Mouse (Mus musculus): ENCODE data around the gene C2cd5. TPM values are rescaled to one million over a fixed set of nuclear protein-coding genes. Genes with fewer than 3 reads are reported as not detected.
"Not testable (repeated sequence)": the region's sequence is repeated elsewhere in the genome, so short reads cannot be mapped to it uniquely, and the experiment has no call there.

The C2cd5 gene
- total RNA-seq, 2 experiments from 2014 or later: 38.1 to 65.3 TPM

DNA sequence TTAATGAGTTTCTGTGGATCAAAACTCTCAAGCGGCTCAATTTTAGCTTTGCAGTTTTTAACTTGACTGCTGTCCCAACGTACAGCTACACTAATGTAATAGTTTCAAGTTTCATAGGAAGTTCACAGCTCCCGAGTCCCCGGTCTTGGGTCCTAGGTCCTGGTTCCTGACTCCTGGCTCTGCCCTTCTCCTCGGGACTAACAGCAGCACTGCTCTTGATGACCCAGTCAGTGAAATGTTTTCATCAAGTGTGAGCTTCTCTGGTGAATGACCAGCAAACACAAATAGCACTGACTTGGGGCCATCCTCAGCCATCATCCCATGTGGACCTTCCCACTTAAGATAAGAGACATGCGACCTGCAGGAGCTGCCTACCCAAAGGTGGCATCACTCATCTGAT is 111.7 kb downstream of the C2cd5 start:
- no peak for ATAC-seq (replicated peaks; ENCODE audit: poor library complexity)

DNA sequence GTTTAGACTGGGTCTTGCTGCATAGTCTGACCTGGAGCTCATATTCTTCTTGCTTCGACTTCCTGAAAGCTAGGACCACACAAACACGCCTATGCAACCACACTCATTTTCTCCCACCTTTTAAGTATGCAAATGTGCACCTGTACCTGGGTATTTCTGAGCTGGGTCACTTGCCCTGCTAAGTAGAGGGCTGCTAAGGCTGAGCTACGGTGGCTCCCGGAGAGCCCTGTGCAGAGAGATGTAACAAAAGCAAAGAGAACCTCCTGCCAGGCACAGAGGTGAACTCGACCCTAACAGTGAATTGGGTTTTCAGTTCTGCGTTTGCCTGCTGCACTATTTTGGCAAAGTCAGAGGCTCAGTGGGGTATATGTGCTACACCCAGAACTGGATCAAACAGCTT is 112.3 kb downstream of the C2cd5 start:
- ATAC-seq (replicated peaks; ENCODE audit: poor library complexity): no peak

DNA sequence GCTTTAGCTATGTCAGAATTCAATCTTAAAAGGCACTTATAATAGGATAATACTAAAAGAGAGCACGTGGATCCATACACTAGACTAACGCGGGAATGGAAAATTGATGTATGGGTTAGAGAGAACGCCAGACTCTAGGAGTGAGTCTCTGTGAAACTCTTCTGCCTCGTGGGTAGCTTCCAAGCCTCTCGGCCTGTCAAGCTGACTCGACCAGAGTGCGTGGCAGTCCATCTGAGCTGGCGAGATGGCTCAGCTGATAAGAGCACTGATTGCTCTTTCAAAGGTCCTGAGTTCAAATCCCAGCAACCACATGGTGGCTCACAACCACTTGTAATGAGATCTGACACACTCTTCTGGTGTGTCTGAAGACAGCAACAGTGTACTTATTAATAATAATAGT is 113.2 kb downstream of the C2cd5 start:
- ATAC-seq (replicated peaks; ENCODE audit: poor library complexity): not testable (repeated sequence)

DNA sequence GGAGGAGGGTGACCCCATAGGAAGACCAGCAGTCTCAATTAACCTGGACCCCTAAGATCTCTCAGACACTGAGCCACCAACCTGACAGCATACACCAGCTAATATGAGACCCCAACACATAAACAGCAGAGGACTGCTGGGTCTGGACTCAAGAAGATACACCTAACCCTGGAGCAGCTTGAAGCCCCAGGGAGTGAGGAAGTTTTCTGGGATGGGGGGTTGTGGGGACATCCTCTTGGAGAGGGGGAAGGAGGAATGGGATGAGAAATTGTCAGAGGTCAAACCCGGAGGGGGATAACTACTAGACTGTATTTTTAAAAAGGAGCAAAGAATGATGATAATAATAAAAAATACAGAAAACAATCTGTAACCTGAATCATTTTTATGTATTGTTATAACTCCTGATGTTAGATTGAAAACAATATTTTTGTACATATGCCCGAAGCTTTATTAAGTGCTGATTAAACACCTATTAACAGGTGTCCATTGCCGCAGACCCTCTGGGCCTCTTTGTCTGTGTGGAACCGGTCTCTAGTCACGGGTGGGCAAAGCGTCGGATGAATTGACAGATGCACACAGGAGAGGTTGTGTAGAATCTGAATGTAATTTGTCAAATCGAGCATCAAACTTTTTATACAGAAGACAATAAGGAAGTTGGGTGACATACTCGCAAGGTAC is 114.2 kb downstream of the C2cd5 start:
- ATAC-seq (replicated peaks; ENCODE audit: poor library complexity): not testable (repeated sequence)

DNA sequence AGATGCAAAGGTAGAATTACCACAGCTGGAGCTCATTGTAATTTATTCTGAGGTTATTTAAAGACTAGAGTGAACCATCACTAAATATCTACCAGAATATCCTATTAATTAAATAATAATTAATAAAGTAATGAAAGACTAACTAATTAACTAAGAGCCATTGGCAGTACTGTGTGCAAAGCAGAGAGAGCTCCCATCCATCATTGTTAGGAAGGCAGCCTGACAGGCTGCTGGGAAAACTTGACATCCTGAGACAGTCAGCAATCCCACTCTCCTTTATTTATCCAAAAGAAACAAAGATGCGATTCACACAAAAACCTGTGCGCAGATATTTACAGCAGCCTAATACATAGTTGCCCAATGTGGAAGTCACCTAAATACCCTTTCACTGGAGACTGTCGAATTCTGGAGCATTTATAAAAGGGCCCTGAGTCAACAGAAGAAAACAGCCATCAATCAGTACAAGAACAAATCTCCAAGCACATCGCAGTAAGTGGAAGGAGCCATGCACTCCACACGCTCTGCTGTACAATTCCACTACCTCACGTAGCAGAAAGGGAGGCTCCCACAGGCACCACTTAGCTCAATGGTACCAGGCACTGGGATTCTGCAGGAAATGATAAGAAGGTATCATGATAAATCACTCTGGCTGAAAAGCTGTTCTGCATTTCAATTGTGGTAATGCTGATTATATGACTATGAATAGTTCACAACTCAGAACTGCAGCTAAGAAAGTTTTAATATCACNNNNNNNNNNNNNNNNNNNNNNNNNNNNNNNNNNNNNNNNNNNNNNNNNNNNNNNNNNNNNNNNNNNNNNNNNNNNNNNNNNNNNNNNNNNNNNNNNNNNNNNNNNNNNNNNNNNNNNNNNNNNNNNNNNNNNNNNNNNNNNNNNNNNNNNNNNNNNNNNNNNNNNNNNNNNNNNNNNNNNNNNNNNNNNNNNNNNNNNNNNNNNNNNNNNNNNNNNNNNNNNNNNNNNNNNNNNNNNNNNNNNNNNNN is 120.0 kb downstream of the C2cd5 start:
- ATAC-seq (replicated peaks; ENCODE audit: poor library complexity): peak; percentile 60

DNA sequence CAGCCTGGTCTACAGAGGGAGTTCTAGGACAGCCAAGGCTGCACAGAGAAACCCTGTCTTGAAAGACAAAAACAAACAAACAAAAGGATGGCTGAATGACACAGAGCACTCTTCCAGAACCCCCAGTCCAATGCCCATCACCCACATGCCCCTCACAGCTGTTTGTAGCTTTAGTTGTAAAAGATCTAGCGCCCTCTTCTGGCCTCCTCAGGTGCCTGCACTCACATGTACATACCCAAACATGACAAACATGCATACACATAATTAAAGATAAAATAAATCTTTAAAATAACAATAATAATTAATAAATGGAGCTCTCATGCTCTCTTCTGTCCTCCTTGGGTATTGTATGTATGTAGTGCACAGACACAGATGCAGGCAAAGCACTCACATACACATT is 122.7 kb downstream of the C2cd5 start:
- no peak for ATAC-seq (replicated peaks; ENCODE audit: poor library complexity)

DNA sequence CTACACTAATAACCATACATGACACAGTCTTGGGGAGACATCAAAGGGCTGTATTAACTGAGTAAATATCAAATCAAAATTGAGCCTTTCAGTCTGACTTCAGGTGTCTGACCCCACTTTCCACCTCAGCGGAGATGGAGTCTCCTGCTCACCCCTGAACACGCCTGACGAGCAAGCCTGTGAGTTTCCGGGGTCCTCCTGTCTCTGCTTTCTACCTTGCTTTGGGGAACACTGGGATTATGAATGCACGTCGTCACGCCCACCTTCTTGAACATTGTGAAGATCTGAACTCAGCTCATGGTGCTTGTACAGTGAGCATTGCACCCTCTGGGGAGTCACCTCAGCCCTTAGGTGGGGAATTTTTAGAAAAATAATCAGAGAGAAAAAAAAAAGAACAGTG is 126.7 kb downstream of the C2cd5 start:
- no peak for ATAC-seq (replicated peaks; ENCODE audit: poor library complexity)

DNA sequence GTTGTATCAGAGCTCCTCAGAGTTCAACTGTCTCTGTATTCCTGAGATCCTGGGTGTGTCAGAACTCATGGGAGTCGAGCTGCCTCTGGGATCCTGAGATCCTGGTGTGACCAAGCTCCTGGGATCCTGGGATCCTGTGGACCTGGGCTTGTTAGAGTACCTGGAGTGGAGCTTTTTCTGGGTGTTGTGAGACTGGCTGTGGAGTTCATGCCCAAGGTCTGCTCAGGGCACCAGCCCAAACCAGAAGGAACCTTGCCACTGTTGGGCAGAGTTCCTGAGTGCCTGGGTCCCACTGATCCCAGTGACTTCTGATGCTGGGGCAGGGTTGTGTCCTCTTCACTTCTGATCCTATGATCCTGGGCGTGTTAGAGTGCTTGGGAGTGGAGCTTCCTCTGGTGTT is 127.7 kb downstream of the C2cd5 start:
- no peak for ATAC-seq (replicated peaks; ENCODE audit: poor library complexity)

DNA sequence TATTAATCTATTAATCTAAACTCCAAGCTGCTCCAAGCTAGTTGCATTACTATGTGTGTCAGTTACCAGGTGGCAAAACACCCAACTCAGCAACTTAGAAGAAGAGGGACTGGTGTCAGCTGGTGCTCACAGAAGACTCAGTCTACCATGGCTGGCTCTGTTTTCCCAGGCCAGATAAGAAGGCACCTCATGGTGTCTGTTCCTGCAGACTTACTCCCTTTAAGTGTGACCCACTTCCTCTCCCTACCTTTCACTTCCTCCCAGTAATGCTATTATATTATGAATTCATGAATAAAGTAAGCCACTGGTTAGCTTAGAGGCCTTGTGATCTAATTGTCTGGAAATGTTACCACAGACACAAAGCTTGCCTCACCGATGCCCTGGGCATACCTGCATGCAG is 132.5 kb downstream of the C2cd5 start:
- peak; percentile 43 for ATAC-seq (replicated peaks; ENCODE audit: poor library complexity)

DNA sequence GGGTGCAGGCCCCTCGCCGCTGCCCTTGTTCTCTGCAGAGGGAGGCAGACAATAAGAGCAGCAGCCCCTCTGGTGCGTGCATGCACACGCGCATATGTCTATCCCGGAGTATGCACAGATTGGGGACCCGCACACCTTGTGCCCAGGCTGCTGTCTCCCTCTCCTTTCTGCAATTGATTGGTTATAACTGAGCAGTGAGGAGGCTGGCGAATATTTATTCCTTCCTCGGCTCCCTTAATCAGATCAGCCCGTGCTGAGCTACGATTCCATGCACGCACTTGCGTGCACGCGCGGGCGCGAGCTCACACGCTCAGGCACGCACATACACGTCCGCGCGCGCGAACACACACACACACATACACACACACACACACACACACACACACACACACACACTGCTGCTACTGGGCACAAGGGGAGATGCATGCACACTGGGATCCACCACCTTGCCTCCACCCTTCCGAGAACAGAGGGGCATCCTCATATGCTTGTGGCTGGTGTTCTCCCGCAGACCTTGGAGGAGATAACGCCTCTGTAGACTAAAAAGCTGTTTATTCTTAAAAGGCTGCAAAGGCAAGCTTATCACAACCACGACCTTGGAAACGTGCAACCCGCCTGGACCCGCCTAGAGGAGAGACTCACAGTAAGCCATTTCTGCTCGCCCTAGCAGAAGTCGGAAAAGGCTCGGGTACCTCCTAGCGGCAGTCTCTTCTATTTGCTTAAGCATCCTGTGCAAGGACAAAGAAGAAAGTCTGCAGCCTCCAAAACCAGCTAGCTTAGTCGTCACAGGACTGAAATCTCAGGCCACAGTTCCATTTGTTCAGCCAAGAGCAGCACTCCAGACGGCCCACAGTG is 135.2 kb downstream of the C2cd5 start:
- ATAC-seq (replicated peaks; ENCODE audit: poor library complexity): peak; percentile 92

DNA sequence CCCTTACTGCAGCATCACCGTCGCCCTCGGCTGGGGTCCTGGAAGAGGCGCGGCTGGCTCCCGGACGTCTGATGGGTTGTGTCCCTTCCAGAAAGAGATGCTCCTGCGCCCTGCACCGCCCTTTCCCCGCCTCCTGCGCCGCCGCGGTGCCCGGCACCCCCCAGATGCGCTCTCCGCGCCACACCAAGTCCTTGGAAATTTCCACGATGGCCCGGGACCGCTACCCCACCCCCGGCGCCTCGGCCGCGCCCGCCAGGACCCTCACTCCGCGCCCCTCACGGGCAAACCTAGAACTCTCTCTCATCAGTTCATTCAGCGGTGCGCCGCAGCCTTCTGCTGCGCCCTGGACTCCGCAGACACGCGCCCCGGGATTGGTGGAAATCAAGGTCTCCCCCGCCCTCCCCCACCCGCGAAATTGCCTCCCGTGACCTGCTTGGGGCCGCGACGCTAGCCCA is 135.8 kb downstream of the C2cd5 start, which contains the start of gene St8sia1:
Gene St8sia1 (minus strand): TSS at position 377 of the 455 bp plus-strand sequence.
- no peak for ATAC-seq (replicated peaks; ENCODE audit: poor library complexity)

DNA sequence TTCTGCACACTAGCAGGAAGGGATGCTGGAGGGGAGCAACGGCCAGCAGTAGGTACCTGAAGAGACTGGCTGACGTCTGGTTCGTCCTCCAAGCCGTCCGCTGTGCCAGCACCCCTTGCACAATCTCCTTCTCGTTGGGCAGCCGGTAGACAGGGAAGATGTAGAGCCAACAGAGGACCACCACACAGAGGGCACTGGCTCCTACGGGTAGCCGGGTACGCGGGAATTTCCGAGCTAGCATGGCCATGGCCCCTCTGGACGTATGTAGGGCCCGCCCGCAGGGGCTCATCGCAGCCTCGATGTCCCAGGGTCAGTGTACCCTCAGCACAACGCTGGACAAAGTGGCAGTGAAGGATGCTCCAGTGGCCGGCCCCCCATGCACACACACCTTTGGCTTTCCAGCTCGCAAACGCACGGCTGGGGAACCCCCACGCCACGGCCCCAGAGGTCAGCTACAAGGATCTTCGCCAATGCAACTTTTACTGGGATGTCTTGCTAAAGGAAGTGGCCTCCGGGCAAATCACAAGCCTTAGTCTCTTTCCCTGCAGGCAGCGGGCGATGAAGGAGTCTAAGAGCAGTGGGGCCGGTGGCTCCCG is 136.4 kb downstream of the C2cd5 start:
- no peak for ATAC-seq (replicated peaks; ENCODE audit: poor library complexity)

DNA sequence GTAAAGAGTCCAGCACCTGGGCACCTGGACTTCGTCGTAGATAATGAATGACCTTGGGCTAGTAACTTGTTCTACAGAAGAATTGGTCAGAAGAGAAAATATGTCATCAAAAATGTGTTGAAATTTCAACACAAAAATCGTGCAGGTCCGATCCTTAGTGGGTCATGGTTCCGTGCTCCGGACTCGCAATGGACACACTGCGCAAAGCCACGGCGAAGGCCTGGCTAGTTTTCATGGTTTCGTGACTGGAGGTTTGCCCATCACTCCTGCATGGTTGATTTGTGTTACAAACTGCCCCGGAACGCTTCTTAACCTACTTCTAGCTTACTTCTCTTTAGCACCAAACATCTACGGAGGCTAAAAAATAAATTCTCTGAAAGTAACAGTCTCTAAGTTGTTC is 137.1 kb downstream of the C2cd5 start:
- ATAC-seq (replicated peaks; ENCODE audit: poor library complexity): no peak

DNA sequence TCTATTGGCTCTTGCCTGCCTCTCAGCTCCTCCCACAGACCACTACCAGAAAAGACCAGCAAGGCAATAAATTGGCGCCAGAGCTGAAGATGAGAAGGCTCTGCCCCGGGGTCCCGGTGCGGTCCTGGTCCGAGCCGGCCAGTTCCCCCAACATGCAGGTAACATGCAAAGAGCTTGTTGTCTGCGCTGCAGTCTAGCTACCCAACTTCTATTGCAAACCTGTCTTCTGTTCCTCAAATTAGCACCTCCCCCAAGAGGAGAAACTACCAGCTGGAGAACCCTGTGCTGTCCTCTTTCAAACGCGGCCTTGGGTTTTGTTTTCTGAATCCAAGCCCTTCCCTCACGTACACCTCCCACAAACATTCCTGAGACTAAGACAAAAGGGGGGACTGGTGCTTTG is 137.5 kb downstream of the C2cd5 start:
- no peak for ATAC-seq (replicated peaks; ENCODE audit: poor library complexity)

DNA sequence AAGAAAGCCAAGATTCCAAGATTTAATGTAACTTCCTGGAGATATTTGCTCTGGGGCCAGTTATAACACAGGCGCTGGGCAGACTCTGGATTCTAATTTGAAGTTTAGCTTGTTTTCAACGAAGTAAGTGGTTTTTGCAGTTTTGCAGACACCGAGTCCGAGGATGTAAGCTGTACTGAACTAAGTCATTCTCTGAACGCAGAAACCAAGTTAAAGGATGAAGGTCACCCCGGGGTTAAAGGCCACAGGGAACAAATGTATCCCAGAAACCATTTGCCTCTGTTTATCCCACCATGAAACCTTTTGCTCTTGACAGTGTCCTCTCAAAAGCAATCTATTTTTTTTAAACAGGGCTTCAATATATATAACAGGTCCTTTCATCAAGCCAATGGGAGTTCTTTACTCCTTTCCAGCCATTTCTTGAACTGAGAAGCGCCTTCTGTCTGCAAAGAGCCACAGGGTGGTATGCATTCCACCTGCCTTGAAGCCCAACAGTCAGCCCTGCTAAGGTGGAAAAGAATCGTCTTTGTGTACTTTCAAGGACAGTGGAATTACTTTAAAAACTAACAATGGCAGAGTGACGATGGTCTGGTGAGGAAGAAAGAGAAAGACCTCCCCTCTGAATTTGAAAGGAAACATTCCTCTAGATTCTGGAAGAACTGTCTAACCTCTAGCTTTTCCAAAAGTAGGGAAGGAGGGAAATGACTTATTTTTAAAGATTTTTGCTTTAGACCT is 138.1 kb downstream of the C2cd5 start:
- ATAC-seq (replicated peaks; ENCODE audit: poor library complexity): no peak

Other genes with a start within 250 kb of the C2cd5 start
- 0.07 TPM in 1 of 2 replicates, not detected in the other for gene St8sia1, start 135.7 kb downstream of the C2cd5 start, total RNA-seq (2015)
- gene St8sia1, start 135.7 kb downstream of the C2cd5 start, total RNA-seq (2017): 0.14 TPM in 1 of 2 replicates, not detected in the other
- 46.9 and 55.3 TPM in 2 replicates for gene Etnk1, start 67.1 kb upstream of the C2cd5 start, total RNA-seq (2015)
- 50.9 and 65.1 TPM in 2 replicates for gene Etnk1, start 67.1 kb upstream of the C2cd5 start, total RNA-seq (2017)

All from megakaryocyte progenitor cell, adult 5-6 weeks (primary cell).